Mouse (Mus musculus) G1E (cell line): ENCODE measurements around the gene Cplx2. TPM values are rescaled to one million over a fixed set of nuclear protein-coding genes. Genes with fewer than 3 reads are reported as not detected.

Experiments
- ATAC-seq: 2 replicates; pipeline ENCODE4 v1.8.0; 2016; ENCODE audit warnings: mild to moderate bottlenecking; ENCODE audit not compliant: insufficient number of reproducible peaks, poor library complexity, low FRiP score, severe bottlenecking; ENCODE audit errors: extremely low read depth
- DNase-seq: peaks from one replicate; pipeline ENCODE4 v3.0.0; 2012; ENCODE audit warnings: low spot score
- H3K27me3 ChIP-seq: 2 replicates; pipeline ENCODE4 v1.6.1; 2012; ENCODE audit warnings: mild to moderate bottlenecking, low read length, inconsistent platforms; ENCODE audit not compliant: insufficient read depth
- H3K36me3 ChIP-seq: replicated peaks from 2 replicates; pipeline ENCODE3; 2012; ENCODE audit warnings: mild to moderate bottlenecking, inconsistent platforms
- H3K4me1 ChIP-seq: 2 replicates; pipeline ENCODE4 v1.6.1; 2012; ENCODE audit warnings: low read depth, low read length, inconsistent platforms, mixed read lengths; ENCODE audit not compliant: insufficient read depth
- H3K4me3 ChIP-seq: 2 replicates; pipeline ENCODE4 v1.5.1; 2012; ENCODE audit warnings: low read depth, mild to moderate bottlenecking, inconsistent platforms, low read length, moderate library complexity, mixed read lengths
- H3K9me3 ChIP-seq: replicated peaks from 2 replicates; pipeline ENCODE4 v1.6.1; 2012; ENCODE audit warnings: inconsistent platforms
- CTCF ChIP-seq: IDR thresholded peaks from 2 replicates; pipeline ENCODE4 v1.5.1; 2012; ENCODE audit warnings: low read depth, low read length, inconsistent platforms, mixed read lengths
- GATA1 ChIP-seq: IDR thresholded peaks from 2 replicates; pipeline ENCODE4 v1.6.1; 2012; ENCODE audit warnings: borderline replicate concordance, low read length, inconsistent platforms, mixed read lengths
- GATA2 ChIP-seq: IDR thresholded peaks from 2 replicates; pipeline ENCODE4 v1.6.1; 2012; ENCODE audit warnings: low read depth, low read length, inconsistent platforms, borderline replicate concordance
- POLR2AphosphoS5 ChIP-seq: IDR thresholded peaks from 2 replicates; pipeline ENCODE4 v1.6.1; 2012; ENCODE audit warnings: low read depth, low read length, inconsistent platforms; ENCODE audit not compliant: insufficient replicate concordance
- TAL1 ChIP-seq: conservative IDR thresholded peaks from 2 replicates; pipeline ENCODE4 v1.6.1; 2012; ENCODE audit warnings: low read depth, low read length, inconsistent platforms, mixed read lengths
- polyA plus RNA-seq: library from polyadenylated mRNA; stranded (reverse); fragments of >175 nt; gene quantifications from 2 replicates; pipeline ENCODE4 v1.2.3, GENCODE M21; 2012
- total RNA-seq, 2 experiments: library from RNA; stranded (forward) in 1 of 2; stranded (reverse) in 1 of 2; fragments of 200-1000 nt in 1 of 2; fragments of >200 nt in 1 of 2; fragmentation: Nextera tagmentation in 1 of 2; gene quantifications; 2 replicates each; pipeline ENCODE4 v1.2.3; 2014 to 2017

Cplx2 gene
- total and polyA plus RNA-seq, 3 experiments = not detected

- ATAC-seq (no peak), DNase-seq (no peak)
- TF ChIP-seq GATA2 (no peak), TAL1 (no peak), POLR2AphosphoS5 (no peak), GATA1 (no peak), CTCF (no peak)
- H3K27me3 ChIP-seq = peaks cover 2% of the 10 kb centered on the region; the same call in 1 of the 2 replicates
- no peak overlapping the region for H3K4me3 ChIP-seq
- H3K36me3 ChIP-seq = no peaks in the 10 kb centered on the region
- peaks cover 32% of the 10 kb centered on the region for H3K9me3 ChIP-seq
- H3K4me1 ChIP-seq = no peaks in the 10 kb centered on the region
These were observed 43.1 kb upstream of the Cplx2 start for GRCm38 (mm10) chr13:54328029-54328428.

GRCm38 (mm10) chr13:54328954-54329490 is 42.1 kb upstream of the Cplx2 start:
- TF ChIP-seq GATA1 = no peak
- H3K4me3 ChIP-seq = no peak overlapping the region
- ATAC-seq = no peak
- no peaks in the 10 kb centered on the region for H3K4me1 ChIP-seq
- peaks cover 2% of the 10 kb centered on the region; the same call in 1 of the 2 replicates for H3K27me3 ChIP-seq
- no peaks in the 10 kb centered on the region for H3K36me3 ChIP-seq
- peaks cover 33% of the 10 kb centered on the region for H3K9me3 ChIP-seq
- DNase-seq = no peak

DNA sequence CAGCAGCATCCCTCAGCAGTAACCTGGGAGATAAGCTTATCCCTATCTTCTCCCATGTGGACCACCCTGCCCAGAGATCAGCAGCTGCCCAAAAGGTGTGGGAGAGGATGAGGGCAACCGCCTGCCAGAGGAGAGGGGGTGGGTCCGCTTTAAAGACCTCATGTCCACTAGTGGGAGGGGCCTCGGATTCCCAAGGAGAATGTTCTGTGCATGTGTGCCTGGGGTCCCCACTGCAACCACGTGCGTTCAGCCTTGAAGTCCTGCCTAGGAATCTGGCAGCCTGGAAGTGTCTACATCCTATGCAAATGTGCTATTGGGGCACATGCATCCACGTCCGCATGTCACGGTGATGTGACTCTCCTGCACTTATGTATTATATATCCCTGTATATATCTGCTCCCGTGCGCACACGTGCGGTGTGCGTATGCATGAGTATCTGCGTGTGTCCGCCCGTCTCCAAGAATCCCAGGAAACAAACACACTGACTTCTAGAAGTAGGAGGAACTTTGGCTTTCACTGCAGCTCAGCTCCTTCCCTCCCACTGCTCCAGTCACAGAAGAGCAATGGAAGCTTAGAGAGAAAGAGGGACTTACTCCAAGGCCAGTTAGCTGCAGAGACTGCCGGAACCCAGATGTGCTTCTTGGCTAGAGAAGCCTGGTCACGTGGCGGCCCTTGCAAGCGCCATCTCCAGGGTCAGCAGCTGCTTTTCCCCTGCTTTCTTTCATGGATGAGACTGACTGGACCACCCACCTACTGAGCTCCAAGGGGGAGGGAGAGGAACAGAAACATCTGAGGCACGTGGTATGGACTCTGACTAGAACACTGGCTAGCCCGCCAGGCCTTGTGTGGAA is 39.1 kb upstream of the Cplx2 start:
- Histone ChIP-seq H3K36me3 (no peaks in the 10 kb centered on the region), H3K4me3 (no peak overlapping the region), H3K9me3 (peaks cover 32% of the 10 kb centered on the region), H3K4me1 (no peaks in the 10 kb centered on the region), H3K27me3 (peaks cover 2% of the 10 kb centered on the region; the same call in 1 of the 2 replicates)
- no peak for TF ChIP-seq POLR2AphosphoS5
- no peak for TF ChIP-seq TAL1
- no peak for TF ChIP-seq GATA2
- TF ChIP-seq GATA1 = no peak
- no peak for TF ChIP-seq CTCF
- ATAC-seq (no peak), DNase-seq (no peak)

DNA sequence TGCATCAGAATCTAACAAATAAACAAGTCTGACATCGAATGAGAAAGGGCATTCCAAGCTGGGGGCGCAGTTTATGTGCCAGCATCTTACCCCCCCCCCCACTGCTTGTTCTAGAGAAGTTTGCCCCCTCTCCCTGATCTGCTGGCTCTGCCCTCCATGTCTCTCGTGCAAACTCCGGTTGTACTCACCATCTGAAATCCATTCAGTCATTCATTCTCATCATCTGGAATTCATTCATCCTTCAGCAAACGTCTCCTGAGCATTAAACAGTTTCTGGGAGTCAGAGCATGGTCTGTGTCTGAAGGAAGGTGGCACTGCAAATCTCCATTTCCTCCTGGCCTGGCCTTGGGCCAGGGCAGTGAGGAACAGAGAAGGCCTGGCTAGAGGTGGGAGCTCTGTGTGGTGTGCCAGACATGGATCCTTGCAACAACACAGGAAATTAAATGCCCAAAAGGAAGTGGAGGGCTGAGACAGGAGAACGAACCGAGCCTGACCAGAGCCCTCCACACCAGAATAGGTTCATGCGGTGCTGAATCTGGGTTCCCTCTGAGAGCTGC is 38.1 kb upstream of the Cplx2 start:
- DNase-seq = no peak
- ATAC-seq = no peak
- no peak overlapping the region for H3K4me3 ChIP-seq
- no peaks in the 10 kb centered on the region for H3K36me3 ChIP-seq
- TF ChIP-seq POLR2AphosphoS5 = no peak
- no peak for TF ChIP-seq CTCF
- TF ChIP-seq GATA2 = no peak
- TF ChIP-seq GATA1 = no peak
- no peak for TF ChIP-seq TAL1
- no peaks in the 10 kb centered on the region for H3K4me1 ChIP-seq
- H3K9me3 ChIP-seq = peaks cover 32% of the 10 kb centered on the region
- H3K27me3 ChIP-seq = peaks cover 2% of the 10 kb centered on the region; the same call in 1 of the 2 replicates

DNA sequence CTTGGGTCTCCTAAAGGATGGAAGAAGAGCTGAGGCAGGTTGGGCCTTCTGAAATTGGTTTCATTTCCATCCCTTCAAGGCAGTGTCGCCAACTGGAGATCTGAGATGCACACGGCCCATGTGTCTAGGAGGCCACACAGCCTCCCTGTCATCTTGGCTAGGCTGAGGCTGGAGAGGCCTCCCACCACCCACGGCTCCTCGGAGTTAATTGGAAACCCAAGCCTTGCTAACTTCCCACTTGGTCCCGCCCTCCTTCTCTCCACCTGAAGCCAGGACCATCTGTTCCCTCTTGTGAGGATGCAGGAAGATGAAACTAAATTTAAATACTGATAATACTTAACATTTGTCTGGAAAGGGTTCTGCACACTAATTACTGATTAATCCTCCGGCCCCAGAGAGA is 34.1 kb upstream of the Cplx2 start:
- DNase-seq = no peak
- Histone ChIP-seq H3K4me1 (no peaks in the 10 kb centered on the region), H3K36me3 (no peaks in the 10 kb centered on the region), H3K27me3 (no peaks in the 10 kb centered on the region; the same call in 1 of the 2 replicates), H3K4me3 (no peak overlapping the region), H3K9me3 (peaks cover 29% of the 10 kb centered on the region)
- ATAC-seq = no peak
- TF ChIP-seq GATA1 (no peak), TAL1 (no peak), CTCF (no peak), GATA2 (no peak)

DNA sequence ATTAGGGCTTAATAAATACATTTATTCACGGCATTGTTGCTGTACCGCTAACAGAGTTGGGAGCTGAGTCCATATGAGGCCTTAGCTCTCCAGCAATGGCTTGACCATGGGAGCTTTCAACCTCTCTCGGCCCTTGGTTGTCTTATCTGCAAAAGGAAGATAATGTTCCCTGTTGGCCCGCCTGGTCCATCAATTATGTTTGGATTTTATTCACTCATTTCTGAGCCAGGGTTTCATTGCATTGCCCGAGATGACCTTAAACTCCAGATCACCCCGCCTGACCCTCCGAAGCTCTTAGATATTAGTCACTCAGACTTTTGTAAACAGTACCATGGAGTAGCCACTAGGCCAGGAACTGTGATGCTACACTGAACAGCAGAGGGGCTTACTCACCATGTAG is 33.6 kb upstream of the Cplx2 start:
- Histone ChIP-seq H3K36me3 (no peaks in the 10 kb centered on the region), H3K4me1 (no peaks in the 10 kb centered on the region), H3K4me3 (no peak overlapping the region), H3K27me3 (no peaks in the 10 kb centered on the region; the same call in 1 of the 2 replicates), H3K9me3 (peaks cover 31% of the 10 kb centered on the region)
- TF ChIP-seq GATA1 (no peak), TAL1 (no peak), CTCF (no peak), POLR2AphosphoS5 (no peak), GATA2 (no peak)
- ATAC-seq (no peak), DNase-seq (no peak)
